Mouse (Mus musculus) kidney, embryonic 14.5 days (tissue): ENCODE data around the gene Pomc. TPM values are rescaled to one million over a fixed set of nuclear protein-coding genes. Genes with fewer than 3 reads are reported as not detected.

Experiments
- ATAC-seq: fragments of 200-750 bp; cut with Nextera tagmentation; 2 replicates; pipeline ENCODE4 v1.8.0; 2017; ENCODE audit warnings: moderate number of reproducible peaks, mild to moderate bottlenecking, moderate TSS enrichment, moderate library complexity; ENCODE audit not compliant: low FRiP score, low TSS enrichment
- H3K27ac ChIP-seq: fragments of 300-500 bp; sonication (generic); 2 replicates; pipeline ENCODE4 v1.5.1; 2014; ENCODE audit warnings: low read depth, mild to moderate bottlenecking, low read length, moderate library complexity, mixed read lengths
- H3K27me3 ChIP-seq: fragments of 300-500 bp; sonication (generic); 2 replicates; pipeline ENCODE4 v1.6.1; 2014; ENCODE audit warnings: mild to moderate bottlenecking, low read length; ENCODE audit not compliant: control insufficient read depth, insufficient read depth
- H3K36me3 ChIP-seq: fragments of 300-500 bp; sonication (generic); 2 replicates; pipeline ENCODE4 v1.6.1; 2014; ENCODE audit warnings: low read length, mixed read lengths; ENCODE audit not compliant: control insufficient read depth, insufficient read depth
- H3K4me1 ChIP-seq: fragments of 300-500 bp; sonication (generic); 2 replicates; pipeline ENCODE4 v1.6.1; 2014; ENCODE audit warnings: low read length, mixed read lengths; ENCODE audit not compliant: control insufficient read depth, insufficient read depth
- H3K4me2 ChIP-seq: fragments of 300-500 bp; sonication (generic); replicated peaks from 2 replicates; pipeline ENCODE4 v1.6.1; 2014; ENCODE audit warnings: low read depth, mild to moderate bottlenecking, low read length
- H3K4me3 ChIP-seq: fragments of 300-500 bp; sonication (generic); 2 replicates; pipeline ENCODE4 v1.5.1; 2014; ENCODE audit warnings: mild to moderate bottlenecking, low read length
- H3K9ac ChIP-seq: fragments of 300-500 bp; sonication (generic); 2 replicates; pipeline ENCODE4 v1.6.1; 2014; ENCODE audit warnings: low read depth, mild to moderate bottlenecking, low read length, moderate library complexity
- H3K9me3 ChIP-seq: fragments of 300-500 bp; sonication (generic); 2 replicates; pipeline ENCODE4 v1.6.1; 2016; ENCODE audit warnings: low read length; ENCODE audit not compliant: control insufficient read depth
- whole genome bisulfite sequencing: fragments of 180-500 bp; shearing (Covaris S2); extraction: QIAGEN DNeasy Blood & Tissue Kit; methylation state at CpG from one replicate; pipeline ENCODE4 v1.1.7; 2014; 5-methylcytosine and 5-hydroxymethylcytosine counted together
- polyA plus RNA-seq: library from polyadenylated mRNA; unstranded; fragments of >200 nt; fragmentation: Nextera tagmentation; extraction: Ambion mirVana; gene quantifications from 2 replicates; pipeline ENCODE4 v1.2.1, GENCODE M21; 2014

Gene Pomc
- polyA plus RNA-seq, 1 experiment from 2014 or later: 3.6 TPM

DNA sequence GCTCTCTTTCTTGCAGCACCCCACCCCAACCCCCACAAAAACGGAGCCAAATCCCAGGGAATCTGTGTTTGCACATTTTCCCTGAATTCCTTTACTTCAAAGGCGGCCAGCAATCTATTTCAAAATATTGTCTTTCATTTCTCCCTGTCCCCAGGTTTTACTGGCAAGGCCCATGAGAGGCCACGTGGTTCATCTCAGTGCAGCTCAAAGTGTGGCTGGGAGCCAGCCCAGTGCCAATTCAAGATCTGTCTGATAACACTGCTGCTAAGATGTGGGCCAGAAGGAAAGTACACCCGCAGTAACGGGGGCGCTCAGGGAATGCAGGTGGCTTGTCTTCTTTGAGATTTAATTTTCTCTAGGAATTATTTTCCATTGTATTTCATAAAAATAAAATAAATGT lies 27.5 kb downstream of the Pomc start:
- H3K4me1 ChIP-seq: peaks cover 3% of the 10 kb centered on the region; the same call in 1 of the 2 replicates
- H3K27ac ChIP-seq: no peak overlapping the region
- H3K4me3 ChIP-seq: peak overlapping the region; percentile 49; the same call in 1 of the 2 replicates
- H3K9me3 ChIP-seq: no peaks in the 10 kb centered on the region
- no peaks in the 10 kb centered on the region for H3K36me3 ChIP-seq
- no peak for ATAC-seq
- WGBS: 20% methylated on average over 6 of the region's 6 CpGs
- peak overlapping the region; percentile 57; the same call in 1 of the 2 replicates for H3K9ac ChIP-seq
- H3K4me2 ChIP-seq: peak overlapping the region; percentile 91
- H3K27me3 ChIP-seq: no peaks in the 10 kb centered on the region

GRCm38 (mm10) chr12:3983736-3984135 lies 29.0 kb downstream of the Pomc start:
- no peak overlapping the region for H3K4me3 ChIP-seq
- no peak for ATAC-seq
- no peaks in the 10 kb centered on the region for H3K36me3 ChIP-seq
- no peak overlapping the region for H3K4me2 ChIP-seq
- no peak overlapping the region for H3K27ac ChIP-seq
- H3K4me1 ChIP-seq: peaks cover 3% of the 10 kb centered on the region; the same call in 1 of the 2 replicates
- no peaks in the 10 kb centered on the region for H3K27me3 ChIP-seq
- 0% methylated on average over 1 of the region's 1 CpGs for WGBS
- H3K9me3 ChIP-seq: no peaks in the 10 kb centered on the region
- no peak overlapping the region for H3K9ac ChIP-seq

DNA sequence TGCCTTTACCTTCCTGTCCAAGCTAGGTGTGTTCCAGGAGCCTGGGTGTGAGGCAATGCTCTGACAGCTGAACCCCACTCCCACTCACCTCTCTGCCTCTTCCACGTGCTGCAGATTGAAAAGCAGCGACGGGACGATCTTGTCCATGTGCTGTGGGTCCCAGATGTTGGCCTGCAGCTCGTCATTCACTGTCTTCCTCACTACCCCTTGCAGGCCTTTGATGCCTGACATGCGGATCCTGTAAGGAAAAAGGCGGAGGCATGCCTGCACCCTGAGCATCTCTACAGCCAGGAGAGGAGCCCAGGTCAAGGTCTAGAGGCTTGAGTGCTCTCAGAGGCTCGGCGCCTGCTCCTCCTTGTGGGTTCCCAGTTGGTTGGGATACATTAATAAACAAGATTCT lies 29.7 kb downstream of the Pomc start:
- Histone ChIP-seq H3K9ac (no peak overlapping the region), H3K9me3 (no peaks in the 10 kb centered on the region), H3K27ac (no peak overlapping the region), H3K36me3 (no peaks in the 10 kb centered on the region), H3K4me2 (no peak overlapping the region), H3K4me1 (peaks cover 3% of the 10 kb centered on the region; the same call in 1 of the 2 replicates), H3K27me3 (no peaks in the 10 kb centered on the region), H3K4me3 (no peak overlapping the region)
- ATAC-seq: no peak
- 76% methylated on average over 9 of the region's 9 CpGs for WGBS

- no peak overlapping the region for H3K4me2 ChIP-seq
- ATAC-seq: no peak
- no peak overlapping the region for H3K9ac ChIP-seq
- no peak overlapping the region for H3K4me3 ChIP-seq
- no peaks in the 10 kb centered on the region for H3K4me1 ChIP-seq
- H3K27ac ChIP-seq: 0 out of 2 replicates have a peak overlapping the region, but pooled peaks have one; percentile 8
- WGBS: 36% methylated on average over 2 of the region's 2 CpGs
- H3K36me3 ChIP-seq: no peaks in the 10 kb centered on the region
- H3K27me3 ChIP-seq: no peaks in the 10 kb centered on the region
- no peaks in the 10 kb centered on the region for H3K9me3 ChIP-seq
Measured at GRCm38 (mm10) chr12:3989943-3990342, 35.2 kb downstream of the Pomc start.

DNA sequence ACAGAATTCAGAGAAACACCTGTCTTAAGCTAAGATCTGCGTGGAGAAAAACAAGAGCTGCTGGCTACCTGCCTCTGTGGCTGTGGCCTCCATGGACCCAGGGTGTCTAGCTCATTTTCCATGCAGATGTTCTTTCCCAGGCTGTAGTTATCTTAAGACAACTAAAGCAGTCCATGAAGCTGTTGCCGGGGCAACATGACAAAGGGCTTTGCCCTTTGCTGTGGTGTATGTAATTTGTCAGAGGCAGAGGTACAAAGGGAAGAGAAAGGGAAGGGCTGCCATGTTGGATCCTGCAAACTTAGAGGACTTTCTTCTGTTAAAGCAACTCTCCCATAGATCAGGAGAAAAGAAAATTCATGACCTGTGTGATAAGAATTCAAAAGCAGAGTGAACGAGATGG lies 36.3 kb downstream of the Pomc start:
- Histone ChIP-seq H3K4me3 (no peak overlapping the region), H3K27ac (no peak overlapping the region), H3K9me3 (no peaks in the 10 kb centered on the region), H3K4me2 (no peak overlapping the region), H3K9ac (no peak overlapping the region), H3K4me1 (no peaks in the 10 kb centered on the region), H3K36me3 (no peaks in the 10 kb centered on the region), H3K27me3 (no peaks in the 10 kb centered on the region)
- ATAC-seq: no peak
- 78% methylated on average over 3 of the region's 3 CpGs for WGBS

- no peak overlapping the region for H3K4me2 ChIP-seq
- H3K4me3 ChIP-seq: no peak overlapping the region
- no peak overlapping the region for H3K9ac ChIP-seq
- no peaks in the 10 kb centered on the region for H3K36me3 ChIP-seq
- 85% methylated on average over 9 of the region's 9 CpGs for WGBS
- H3K27me3 ChIP-seq: no peaks in the 10 kb centered on the region
- ATAC-seq: no peak
- H3K27ac ChIP-seq: no peak overlapping the region
- H3K4me1 ChIP-seq: no peaks in the 10 kb centered on the region
- H3K9me3 ChIP-seq: no peaks in the 10 kb centered on the region
Measured at GRCm38 (mm10) chr12:3996749-3997148, 42.0 kb downstream of the Pomc start.

- 95% methylated on average over 5 of the region's 5 CpGs for WGBS
- no peaks in the 10 kb centered on the region for H3K36me3 ChIP-seq
- no peaks in the 10 kb centered on the region for H3K4me1 ChIP-seq
- H3K27ac ChIP-seq: no peak overlapping the region
- no peaks in the 10 kb centered on the region for H3K9me3 ChIP-seq
- H3K9ac ChIP-seq: no peak overlapping the region
- H3K27me3 ChIP-seq: no peaks in the 10 kb centered on the region
- H3K4me3 ChIP-seq: no peak overlapping the region
- no peak overlapping the region for H3K4me2 ChIP-seq
- ATAC-seq: no peak
Measured at GRCm38 (mm10) chr12:4000406-4000805, 45.7 kb downstream of the Pomc start.

- Histone ChIP-seq H3K4me2 (no peak overlapping the region), H3K9me3 (no peaks in the 10 kb centered on the region), H3K9ac (no peak overlapping the region), H3K27ac (no peak overlapping the region), H3K27me3 (no peaks in the 10 kb centered on the region), H3K4me3 (no peak overlapping the region), H3K36me3 (no peaks in the 10 kb centered on the region), H3K4me1 (no peaks in the 10 kb centered on the region)
- ATAC-seq: no peak
- WGBS: 19% methylated on average over 6 of the region's 6 CpGs
Measured at GRCm38 (mm10) chr12:4004648-4005047, 49.9 kb downstream of the Pomc start.

GRCm38 (mm10) chr12:4006079-4006478 lies 51.3 kb downstream of the Pomc start:
- 85% methylated on average over 7 of the region's 7 CpGs for WGBS
- no peaks in the 10 kb centered on the region for H3K4me1 ChIP-seq
- H3K9ac ChIP-seq: no peak overlapping the region
- H3K36me3 ChIP-seq: no peaks in the 10 kb centered on the region
- H3K9me3 ChIP-seq: no peaks in the 10 kb centered on the region
- no peak for ATAC-seq
- H3K4me2 ChIP-seq: no peak overlapping the region
- no peak overlapping the region for H3K4me3 ChIP-seq
- H3K27ac ChIP-seq: no peak overlapping the region
- no peaks in the 10 kb centered on the region for H3K27me3 ChIP-seq
